Mouse (Mus musculus): ENCODE data around the gene Nrf1. TPM values are rescaled to one million over a fixed set of nuclear protein-coding genes. Genes with fewer than 3 reads are reported as not detected.

Gene Nrf1
- polyA plus RNA-seq, 1 experiment, result 33.1 TPM

DNA sequence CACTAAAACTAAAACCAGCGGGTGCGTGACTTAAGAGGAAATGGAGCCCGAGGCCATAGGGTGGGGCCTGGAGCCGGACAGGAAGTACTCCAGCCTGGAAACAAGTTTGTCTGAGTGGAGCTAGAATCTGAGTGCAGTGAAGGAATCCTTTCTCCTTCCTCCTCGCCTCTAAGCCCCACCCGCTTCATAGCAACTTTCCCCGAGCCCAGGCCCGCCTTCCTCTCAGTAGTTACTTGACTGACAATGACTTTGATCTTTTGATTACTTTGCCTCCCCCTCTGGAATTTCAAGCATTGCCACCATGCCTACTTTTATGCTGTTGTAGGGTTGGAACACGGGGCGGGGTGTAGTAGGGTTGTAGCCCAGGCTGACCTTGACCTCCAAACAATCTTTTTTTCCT, 21.0 kb upstream of the Nrf1 start:
- H3K4me1 ChIP-seq (ENCODE audit: control insufficient read depth, insufficient read depth, low read length), result no peaks in the 10 kb centered on the region
- TF ChIP-seq POLR2A (IDR thresholded peaks at IDR 0.05; ENCODE audit: low read depth, low read length), result no peak
- no peak for TF ChIP-seq CTCF (IDR thresholded peaks at IDR 0.05; ENCODE audit: borderline replicate concordance, insufficient read depth, low read length)
- H3K4me3 ChIP-seq (ENCODE audit: insufficient read depth, low read length), result no peak overlapping the region
- H3K27ac ChIP-seq (ENCODE audit: insufficient read depth, low read length), result no peak overlapping the region

DNA sequence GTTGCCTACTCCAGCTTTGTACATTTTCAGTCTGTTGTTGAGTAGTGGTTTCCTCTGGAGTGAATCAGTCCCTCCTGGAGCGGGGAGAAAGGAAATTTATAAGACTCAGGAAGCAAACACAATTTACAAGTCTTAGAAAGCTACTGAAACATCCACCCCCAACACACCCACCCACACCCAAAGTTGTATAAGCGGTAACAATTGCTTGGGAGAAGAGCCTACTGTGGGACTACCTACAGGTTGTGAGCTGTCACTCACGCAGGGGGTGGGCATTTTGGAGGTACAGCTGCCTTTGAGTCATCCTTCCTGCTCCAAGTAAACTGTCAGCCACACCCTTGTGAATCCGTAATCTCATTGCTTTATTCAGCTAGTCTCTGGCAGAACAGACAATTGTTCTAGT, 19.4 kb upstream of the Nrf1 start:
- Histone ChIP-seq H3K4me3 (ENCODE audit: insufficient read depth, low read length) (no peak overlapping the region), H3K27ac (ENCODE audit: insufficient read depth, low read length) (no peak overlapping the region), H3K4me1 (ENCODE audit: control insufficient read depth, insufficient read depth, low read length) (no peaks in the 10 kb centered on the region)
- TF ChIP-seq POLR2A (IDR thresholded peaks at IDR 0.05; ENCODE audit: low read depth, low read length) (no peak), CTCF (IDR thresholded peaks at IDR 0.05; ENCODE audit: borderline replicate concordance, insufficient read depth, low read length) (no peak)

GRCm38 (mm10) chr6:30035112-30035511, 12.7 kb upstream of the Nrf1 start:
- no peak overlapping the region for H3K27ac ChIP-seq (ENCODE audit: insufficient read depth, low read length)
- TF ChIP-seq CTCF (IDR thresholded peaks at IDR 0.05; ENCODE audit: borderline replicate concordance, insufficient read depth, low read length) (no peak), POLR2A (IDR thresholded peaks at IDR 0.05; ENCODE audit: low read depth, low read length) (no peak)
- no peak overlapping the region for H3K4me3 ChIP-seq (ENCODE audit: insufficient read depth, low read length)
- no peaks in the 10 kb centered on the region for H3K4me1 ChIP-seq (ENCODE audit: control insufficient read depth, insufficient read depth, low read length)

GRCm38 (mm10) chr6:30041498-30041897, 6.3 kb upstream of the Nrf1 start:
- Histone ChIP-seq H3K4me3 (ENCODE audit: insufficient read depth, low read length) (no peak overlapping the region), H3K4me1 (ENCODE audit: control insufficient read depth, insufficient read depth, low read length) (no peaks in the 10 kb centered on the region), H3K27ac (ENCODE audit: insufficient read depth, low read length) (no peak overlapping the region)
- TF ChIP-seq CTCF (IDR thresholded peaks at IDR 0.05; ENCODE audit: borderline replicate concordance, insufficient read depth, low read length), result no peak
- no peak for TF ChIP-seq POLR2A (IDR thresholded peaks at IDR 0.05; ENCODE audit: low read depth, low read length)

DNA sequence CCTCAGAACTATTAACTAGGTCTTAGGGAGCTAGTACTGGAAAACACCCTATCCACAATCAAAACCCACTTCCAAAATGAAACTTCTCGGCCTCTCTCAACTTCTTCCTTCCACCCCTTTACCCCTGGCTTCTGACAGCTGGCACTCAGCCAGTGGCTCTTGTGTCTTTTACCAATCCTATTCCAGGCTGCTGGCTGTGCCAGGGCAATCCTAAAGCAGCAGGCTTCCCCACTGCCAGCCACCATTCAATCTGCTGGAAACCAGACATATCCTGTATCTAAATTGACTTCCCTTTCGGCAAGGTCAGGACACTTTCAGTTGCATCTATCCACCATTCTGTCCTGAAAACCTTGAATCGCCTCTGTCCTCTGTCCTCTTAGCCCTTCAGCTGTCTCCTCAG, 5.3 kb upstream of the Nrf1 start:
- no peak overlapping the region for H3K4me3 ChIP-seq (ENCODE audit: insufficient read depth, low read length)
- H3K4me1 ChIP-seq (ENCODE audit: control insufficient read depth, insufficient read depth, low read length), result no peaks in the 10 kb centered on the region
- no peak overlapping the region for H3K27ac ChIP-seq (ENCODE audit: insufficient read depth, low read length)
- TF ChIP-seq CTCF (IDR thresholded peaks at IDR 0.05; ENCODE audit: borderline replicate concordance, insufficient read depth, low read length) (no peak), POLR2A (IDR thresholded peaks at IDR 0.05; ENCODE audit: low read depth, low read length) (no peak)

GRCm38 (mm10) chr6:30048163-30048500, 344 bp downstream of the Nrf1 start:
- H3K27ac ChIP-seq (ENCODE audit: insufficient read depth, low read length), result peak overlapping the region; percentile 96
- peak overlapping the region; percentile 83 for H3K4me3 ChIP-seq (ENCODE audit: insufficient read depth, low read length)
- TF ChIP-seq CTCF (IDR thresholded peaks at IDR 0.05; ENCODE audit: borderline replicate concordance, insufficient read depth, low read length) (no peak), POLR2A (IDR thresholded peaks at IDR 0.05; ENCODE audit: low read depth, low read length) (no peak)
- peaks cover 4% of the 10 kb centered on the region for H3K4me1 ChIP-seq (ENCODE audit: control insufficient read depth, insufficient read depth, low read length)

GRCm38 (mm10) chr6:30048501-30049353, 939 bp downstream of the Nrf1 start:
- TF ChIP-seq POLR2A (IDR thresholded peaks at IDR 0.05; ENCODE audit: low read depth, low read length) (no peak), CTCF (IDR thresholded peaks at IDR 0.05; ENCODE audit: borderline replicate concordance, insufficient read depth, low read length) (no peak)

GRCm38 (mm10) chr6:30053116-30053515, 5.3 kb downstream of the Nrf1 start:
- TF ChIP-seq POLR2A (IDR thresholded peaks at IDR 0.05; ENCODE audit: low read depth, low read length), result no peak
- TF ChIP-seq CTCF (IDR thresholded peaks at IDR 0.05; ENCODE audit: borderline replicate concordance, insufficient read depth, low read length), result no peak
- Histone ChIP-seq H3K4me3 (ENCODE audit: insufficient read depth, low read length) (no peak overlapping the region), H3K27ac (ENCODE audit: insufficient read depth, low read length) (no peak overlapping the region), H3K4me1 (ENCODE audit: control insufficient read depth, insufficient read depth, low read length) (peaks cover 4% of the 10 kb centered on the region)

More at GRCm38 (mm10) chr6:30048501-30049353, 939 bp downstream of the Nrf1 start:
- H3K27ac ChIP-seq (ENCODE audit: insufficient read depth, low read length), result peak overlapping the region; percentile 96
- H3K4me1 ChIP-seq (ENCODE audit: control insufficient read depth, insufficient read depth, low read length), result peaks cover 4% of the 10 kb centered on the region
- peak overlapping the region; percentile 83 for H3K4me3 ChIP-seq (ENCODE audit: insufficient read depth, low read length)

GRCm38 (mm10) chr6:30062544-30062943, 14.8 kb downstream of the Nrf1 start:
- Histone ChIP-seq H3K27ac (ENCODE audit: insufficient read depth, low read length) (no peak overlapping the region), H3K4me3 (ENCODE audit: insufficient read depth, low read length) (no peak overlapping the region), H3K4me1 (ENCODE audit: control insufficient read depth, insufficient read depth, low read length) (no peaks in the 10 kb centered on the region)
- TF ChIP-seq POLR2A (IDR thresholded peaks at IDR 0.05; ENCODE audit: low read depth, low read length) (no peak), CTCF (IDR thresholded peaks at IDR 0.05; ENCODE audit: borderline replicate concordance, insufficient read depth, low read length) (no peak)

DNA sequence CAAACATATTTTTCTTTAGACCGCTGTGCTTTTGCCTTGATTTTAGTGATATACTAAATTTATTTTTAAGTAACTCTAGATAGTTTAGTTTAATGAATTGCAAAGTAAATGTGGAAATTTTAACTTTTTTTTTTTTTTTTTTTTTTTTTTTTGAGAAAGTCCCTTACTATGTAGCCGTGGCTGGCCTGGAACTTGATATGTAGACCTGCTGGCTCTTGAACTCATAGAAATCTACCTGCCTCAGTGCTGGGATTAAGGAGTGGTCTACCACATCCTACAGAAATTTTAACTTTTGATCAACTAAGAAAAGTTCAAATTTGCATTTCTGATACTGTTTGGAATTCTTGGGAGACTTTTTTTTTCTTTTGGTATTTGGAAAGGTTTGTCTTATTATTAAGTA, 17.6 kb downstream of the Nrf1 start:
- Histone ChIP-seq H3K4me3 (ENCODE audit: insufficient read depth, low read length) (no peak overlapping the region), H3K27ac (ENCODE audit: insufficient read depth, low read length) (no peak overlapping the region), H3K4me1 (ENCODE audit: control insufficient read depth, insufficient read depth, low read length) (no peaks in the 10 kb centered on the region)
- TF ChIP-seq POLR2A (IDR thresholded peaks at IDR 0.05; ENCODE audit: low read depth, low read length), result no peak
- no peak for TF ChIP-seq CTCF (IDR thresholded peaks at IDR 0.05; ENCODE audit: borderline replicate concordance, insufficient read depth, low read length)

Data from embryonic fibroblast, embryonic 13.5 days (primary cell).